Mouse (Mus musculus) liver (tissue): Measurements from ENCODE around the gene Tmem121b.

ENCODE experiments used
- DNase-seq: peaks from one replicate; pipeline ENCODE4 v3.0.0-alpha.2; 2020; ENCODE audit warnings: mixed read lengths

Tmem121b gene

GRCm38 (mm10) chr6:120463086-120463871, 30.3 kb downstream of the Tmem121b start, which contains the start of gene Il17ra:
Il17ra (plus strand) TSS chr6:120463247.
- peak; percentile 88 for DNase-seq

GRCm38 (mm10) chr6:120462251-120462650, 31.4 kb downstream of the Tmem121b start:
- no peak for DNase-seq

GRCm38 (mm10) chr6:120461217-120461616, 32.4 kb downstream of the Tmem121b start:
- DNase-seq = no peak

- DNase-seq = no peak
Measured at GRCm38 (mm10) chr6:120457751-120458150, 35.9 kb downstream of the Tmem121b start.

GRCm38 (mm10) chr6:120457074-120457473, 36.5 kb downstream of the Tmem121b start:
- DNase-seq = peak; percentile 29

GRCm38 (mm10) chr6:120454627-120455077, 39.0 kb downstream of the Tmem121b start:
- DNase-seq = peak; percentile 26

GRCm38 (mm10) chr6:120453556-120453955, 40.1 kb downstream of the Tmem121b start:
- no peak for DNase-seq

- no peak for DNase-seq
Measured at GRCm38 (mm10) chr6:120453103-120453445, 40.5 kb downstream of the Tmem121b start.

- DNase-seq = peak; percentile 15
Measured at GRCm38 (mm10) chr6:120452384-120453102, 41.1 kb downstream of the Tmem121b start.

GRCm38 (mm10) chr6:120450208-120450607, 43.4 kb downstream of the Tmem121b start:
- DNase-seq = no peak

- no peak for DNase-seq
Measured at GRCm38 (mm10) chr6:120443363-120444355, 49.9 kb downstream of the Tmem121b start.

- no peak for DNase-seq
Measured at GRCm38 (mm10) chr6:120442171-120442749, 51.3 kb downstream of the Tmem121b start.
